Mouse (Mus musculus) spleen, postnatal 4 days (tissue): ENCODE measurements around the gene Uaca.

ENCODE experiments used
- DNase-seq, 2 experiments: peaks; one replicate each; pipeline ENCODE4 v3.0.0; 2022; ENCODE audit warnings: low spot score in 2 of 2

Gene Uaca

DNA sequence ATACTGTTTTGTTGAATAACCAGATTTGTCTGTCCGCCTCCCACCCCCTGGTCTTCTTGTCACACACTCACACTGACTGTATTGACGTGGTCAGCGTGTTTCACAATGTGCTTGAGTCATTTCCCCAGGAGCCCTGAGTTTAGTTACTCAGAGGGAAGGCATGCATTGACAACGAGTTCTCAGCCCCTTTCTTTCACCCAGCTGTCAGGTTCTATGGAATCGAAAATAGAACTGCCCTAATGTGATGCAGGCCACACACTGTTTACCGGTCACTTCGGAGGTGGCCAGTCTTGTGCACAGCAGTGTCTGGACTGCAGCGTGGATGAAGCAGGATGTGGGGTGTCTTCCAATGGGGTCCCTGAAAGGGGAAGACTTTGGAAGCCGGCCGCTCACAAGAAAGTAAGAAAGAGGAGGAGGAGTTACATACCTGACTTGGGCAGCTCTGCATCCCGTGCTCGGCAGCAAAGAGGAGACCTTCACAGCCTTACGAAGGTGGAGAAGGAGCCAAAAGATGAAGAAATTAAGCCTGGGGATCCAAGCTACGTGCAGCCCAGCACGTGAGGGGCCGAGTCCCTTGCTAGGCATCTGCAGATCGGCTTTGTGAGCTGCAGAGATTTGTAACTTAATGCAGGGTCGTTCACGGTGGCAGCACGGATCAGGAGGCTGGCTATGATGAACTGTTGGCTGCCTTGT, 43.3 kb downstream of the Uaca start:
- no peak for DNase-seq

DNA sequence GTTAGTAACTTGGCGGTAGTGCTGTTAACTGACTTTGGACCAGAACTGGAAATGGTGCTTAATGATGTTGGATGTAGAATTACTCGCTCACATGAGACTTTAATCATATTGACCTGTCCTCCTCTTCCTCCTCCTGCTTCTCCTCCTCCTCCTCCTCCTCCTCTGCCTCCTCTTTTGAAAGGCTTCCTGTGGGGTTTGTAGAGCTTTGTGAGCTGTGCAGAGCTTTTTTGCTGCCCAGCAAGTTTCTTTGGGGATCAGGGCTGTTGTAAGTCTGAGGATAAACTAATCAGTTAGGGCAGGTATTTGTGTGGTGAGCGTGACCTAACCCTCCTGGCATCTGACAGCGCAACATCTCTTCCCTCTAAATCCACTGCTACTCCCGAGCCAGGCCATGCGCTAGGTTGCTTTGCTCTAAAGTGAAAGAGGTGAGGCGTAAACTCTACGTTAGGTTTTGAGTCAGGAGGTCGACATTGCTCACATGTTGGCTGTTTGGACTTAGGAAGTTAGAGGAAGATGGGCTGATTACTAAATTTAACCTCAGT, 44.1 kb downstream of the Uaca start:
- DNase-seq = no peak

DNA sequence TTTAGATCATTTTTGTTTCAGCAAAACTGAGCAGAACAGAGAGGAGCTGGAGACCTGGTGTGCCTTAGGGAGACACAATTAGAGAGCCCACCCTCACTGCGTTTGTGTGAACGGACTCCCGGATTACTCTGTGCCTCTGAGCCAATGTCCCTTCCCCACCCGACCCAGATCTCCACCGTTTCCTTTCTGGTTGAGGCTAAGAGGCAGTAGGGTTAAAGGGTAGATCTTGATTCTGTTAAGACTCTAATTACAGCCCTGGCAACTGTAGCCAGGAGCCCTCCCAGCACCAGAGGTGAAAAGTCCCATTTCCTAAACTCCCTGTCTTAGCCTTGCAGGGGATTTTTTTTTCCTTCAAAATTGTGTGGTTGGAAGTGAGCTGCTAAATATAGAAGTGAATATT, 47.1 kb downstream of the Uaca start:
- DNase-seq = no peak

DNA sequence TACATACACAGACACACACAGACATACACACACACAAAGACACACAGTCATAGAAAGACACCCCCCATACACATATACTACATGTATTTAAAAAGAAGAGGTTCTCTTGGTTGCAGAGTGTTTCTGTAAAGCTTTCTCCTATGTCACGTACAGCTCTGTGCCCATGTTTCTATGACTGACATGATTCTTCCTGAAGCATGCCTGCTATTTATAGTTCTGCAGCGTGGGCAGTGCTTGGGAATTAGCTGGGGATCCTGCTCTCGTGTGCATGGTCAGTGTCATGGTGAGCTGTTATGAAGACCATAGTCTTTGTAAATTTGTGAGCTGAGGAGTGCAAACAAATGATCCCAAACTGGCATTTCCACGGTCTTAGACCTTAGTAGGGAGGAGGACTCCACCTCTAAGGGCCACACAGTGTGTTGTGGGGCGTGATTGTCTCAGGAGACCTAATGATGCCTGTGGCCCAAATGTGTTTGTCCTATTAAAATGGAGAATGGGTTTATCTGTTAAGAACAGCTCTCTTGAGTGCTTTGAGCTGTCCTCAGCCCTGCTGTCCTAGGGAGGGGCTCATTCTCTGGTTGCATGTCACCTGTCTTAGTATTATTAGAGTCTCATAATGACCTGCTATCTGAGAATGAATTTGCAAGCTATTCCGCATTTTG, 49.2 kb downstream of the Uaca start:
- DNase-seq = no peak

DNA sequence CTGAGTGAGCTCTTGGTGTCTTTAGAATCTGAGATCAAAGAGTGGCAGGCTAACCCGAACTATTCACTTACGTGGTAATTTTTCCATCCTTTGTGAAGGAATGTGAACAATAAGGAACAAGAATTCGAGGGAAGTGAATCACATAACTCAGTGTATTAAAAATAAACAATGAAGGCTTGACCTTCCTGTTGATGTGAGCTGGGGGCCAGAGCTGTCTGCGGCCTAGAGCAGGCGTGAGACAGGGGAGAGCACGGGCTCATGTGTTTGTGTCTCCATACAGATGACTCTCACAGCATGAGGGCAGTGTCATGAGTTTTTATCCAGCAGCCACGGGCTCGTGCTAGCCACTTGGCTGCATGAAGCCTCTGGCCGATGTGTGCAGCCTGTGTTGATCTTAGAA, 54.4 kb downstream of the Uaca start:
- no peak for DNase-seq

DNA sequence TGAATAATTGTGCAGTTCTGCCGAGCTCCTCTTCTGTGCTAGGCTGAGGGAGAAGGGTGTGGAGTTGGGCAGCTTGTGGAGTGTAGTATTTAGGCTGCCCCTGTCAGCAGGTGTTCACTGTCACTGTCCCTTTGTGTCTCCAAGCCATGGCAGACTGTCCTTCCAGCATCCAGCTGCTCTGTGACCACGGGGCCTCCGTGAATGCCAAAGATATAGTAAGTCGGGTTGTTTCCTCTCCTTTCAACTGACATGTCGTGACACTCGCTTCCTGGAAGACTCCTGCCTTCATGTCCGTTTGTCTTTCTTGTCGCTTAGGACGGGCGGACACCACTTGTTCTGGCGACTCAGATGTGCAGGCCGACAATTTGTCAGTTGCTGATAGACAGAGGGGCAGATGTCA, 55.6 kb downstream of the Uaca start:
- DNase-seq = no peak

DNA sequence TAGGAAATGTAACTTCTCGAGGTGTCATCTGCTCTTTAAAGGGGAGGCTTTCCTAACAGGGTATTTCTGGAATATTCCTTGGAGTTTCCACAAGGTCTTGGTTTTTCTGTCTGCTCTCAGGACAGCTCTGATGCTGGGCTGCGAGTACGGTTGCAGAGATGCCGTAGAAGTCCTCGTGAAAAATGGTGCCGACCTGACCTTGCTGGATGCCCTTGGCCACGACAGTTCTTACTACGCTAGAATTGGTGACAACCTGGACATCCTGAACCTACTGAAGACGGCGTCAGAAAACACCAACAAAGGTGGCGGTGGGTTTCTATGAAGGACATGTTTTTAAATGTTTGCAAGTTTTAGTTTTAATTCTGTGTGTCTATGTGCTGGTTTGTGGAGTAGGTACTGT, 59.9 kb downstream of the Uaca start:
- DNase-seq = no peak

DNA sequence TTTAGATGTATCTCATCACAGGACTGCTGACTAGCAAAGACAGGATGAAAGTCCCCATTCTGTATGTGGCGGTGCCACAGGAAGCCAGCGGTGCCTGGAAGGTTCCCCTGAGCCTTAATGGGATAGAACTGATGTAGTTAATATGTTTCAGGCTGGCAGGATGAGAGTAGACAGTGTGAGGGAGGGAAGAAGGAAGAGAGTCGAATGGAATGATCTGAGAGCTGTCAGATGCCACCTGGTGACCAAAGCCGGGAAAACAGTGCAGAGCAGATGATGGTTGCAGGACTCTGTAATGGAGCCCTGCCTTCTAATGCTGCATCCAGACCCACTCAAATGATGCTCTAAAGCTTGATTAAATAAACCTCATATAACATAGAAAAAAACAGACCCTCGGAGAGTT, 63.5 kb downstream of the Uaca start:
- no peak for DNase-seq

DNA sequence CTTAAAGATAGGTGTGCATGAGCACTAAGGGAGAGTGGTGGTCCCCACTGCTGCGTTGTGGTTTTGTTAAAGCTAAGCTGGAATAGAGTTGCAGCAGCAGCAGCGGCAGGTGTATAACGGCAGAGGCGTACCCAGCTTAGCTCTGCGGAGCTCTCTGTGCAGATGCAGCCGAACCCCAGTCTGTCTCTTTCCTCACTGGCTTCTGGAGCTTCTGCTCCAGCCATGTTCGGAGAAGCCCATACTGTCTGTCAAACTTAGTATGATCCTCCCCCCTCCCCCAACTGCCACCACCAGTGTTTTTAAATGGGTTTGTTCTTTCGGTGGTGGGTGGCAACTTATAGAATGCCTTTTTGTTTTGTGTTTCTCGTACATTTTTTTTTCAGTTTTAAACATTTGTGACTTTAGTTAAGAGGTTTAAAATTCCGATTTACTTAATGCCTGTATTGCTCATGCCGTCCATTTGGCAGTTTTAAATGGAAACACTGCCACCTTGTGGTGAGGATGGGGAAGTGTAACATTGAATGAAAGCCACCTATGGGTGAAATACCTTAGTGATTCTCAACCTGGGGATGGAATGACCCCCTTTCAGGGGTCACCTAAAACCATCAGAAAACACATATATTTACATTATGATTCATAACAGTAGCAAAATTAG, 64.1 kb downstream of the Uaca start:
- no peak for DNase-seq

DNA sequence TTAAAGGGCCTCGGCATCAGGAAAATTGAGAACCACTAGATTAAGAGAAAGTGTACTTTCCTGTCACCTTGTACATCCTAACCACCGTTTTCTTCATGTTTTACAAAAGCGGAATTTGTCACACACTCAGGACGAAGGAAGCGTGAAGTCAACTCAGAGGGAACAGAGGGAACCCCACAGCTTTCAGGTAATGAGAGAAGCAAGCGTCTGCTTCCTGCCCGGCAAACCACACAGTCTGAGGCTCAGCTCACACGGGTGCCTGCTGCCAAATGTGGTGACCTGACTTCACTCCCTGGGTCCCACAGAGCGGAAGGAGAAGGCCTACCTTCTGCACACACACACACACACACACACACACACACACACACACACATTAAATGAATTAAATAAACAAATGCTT, 64.7 kb downstream of the Uaca start:
- no peak for DNase-seq

DNA sequence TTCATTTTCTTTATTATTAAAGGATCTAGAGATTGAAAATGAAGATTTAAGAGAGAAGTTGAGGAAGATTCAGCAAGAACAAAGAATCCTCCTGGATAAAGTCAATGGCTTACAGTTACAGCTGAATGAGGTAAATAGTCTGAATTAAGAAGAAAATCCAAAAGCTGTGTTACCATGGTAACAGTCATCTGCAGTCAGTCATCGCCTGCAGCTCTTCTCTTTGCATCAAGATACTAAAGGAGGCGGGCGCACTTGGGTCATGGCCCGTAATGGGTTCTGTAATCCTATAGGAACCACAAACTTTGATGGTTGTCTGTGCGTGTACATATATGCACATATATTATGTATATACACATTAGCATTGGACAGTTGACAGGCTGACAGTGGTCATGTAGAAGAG, 66.7 kb downstream of the Uaca start:
- DNase-seq = no peak

DNA sequence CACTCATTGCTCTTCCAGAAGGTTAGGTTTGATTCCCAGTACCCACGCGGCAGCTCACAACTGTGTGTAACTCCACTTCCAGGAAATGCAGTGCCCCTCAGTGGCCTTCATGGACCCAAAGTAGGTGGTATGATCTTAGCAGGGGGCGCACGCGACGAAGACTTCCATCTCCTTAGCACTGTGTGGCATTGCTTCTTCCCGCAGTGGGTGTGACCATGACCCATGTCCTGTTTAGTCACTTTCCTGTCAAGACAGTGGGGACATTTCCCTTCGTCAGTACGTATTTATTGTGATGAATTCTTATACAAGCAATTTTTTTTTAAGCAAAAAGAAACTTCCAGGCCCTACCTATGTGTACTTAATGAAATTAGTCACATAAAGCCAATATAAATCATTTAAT, 70.3 kb downstream of the Uaca start:
- DNase-seq = no peak

DNA sequence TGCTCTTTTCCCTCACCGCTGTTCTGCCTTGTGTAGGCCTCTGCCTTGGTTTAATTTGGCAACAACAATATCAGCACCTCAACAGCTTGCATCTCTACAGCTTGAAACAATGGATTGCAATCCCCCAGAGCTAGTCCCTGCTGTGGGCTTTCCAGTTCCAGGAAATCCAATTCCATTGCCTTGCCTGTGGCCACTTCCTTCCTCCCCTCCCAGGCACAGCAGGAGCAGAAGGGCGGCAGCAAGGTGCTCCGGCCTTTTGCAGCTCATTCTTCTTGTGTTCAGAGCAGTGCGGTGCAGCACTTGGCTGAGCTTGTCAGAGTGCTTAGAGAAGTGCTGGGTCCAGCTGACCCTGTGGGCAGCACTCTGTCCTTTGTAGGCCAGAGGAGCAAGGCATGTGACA, 71.5 kb downstream of the Uaca start:
- no peak for DNase-seq

DNA sequence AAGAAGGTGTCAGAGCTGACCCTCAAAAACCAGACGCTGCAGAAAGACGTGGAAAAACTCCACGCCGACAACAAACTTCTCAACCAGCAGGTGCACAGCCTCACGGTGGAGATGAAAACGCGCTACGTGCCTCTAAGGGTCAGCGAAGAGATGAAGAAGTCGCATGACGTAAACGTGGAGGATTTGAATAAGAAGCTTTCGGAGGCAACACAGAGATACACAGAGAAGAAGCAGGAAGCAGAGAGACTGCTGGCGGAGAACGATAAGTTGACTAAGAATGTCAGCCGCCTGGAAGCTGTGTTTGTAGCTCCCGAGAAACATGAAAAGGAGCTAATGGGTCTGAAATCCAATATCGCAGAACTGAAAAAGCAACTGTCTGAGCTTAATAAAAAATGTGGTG, 76.1 kb downstream of the Uaca start:
- no peak for DNase-seq

DNA sequence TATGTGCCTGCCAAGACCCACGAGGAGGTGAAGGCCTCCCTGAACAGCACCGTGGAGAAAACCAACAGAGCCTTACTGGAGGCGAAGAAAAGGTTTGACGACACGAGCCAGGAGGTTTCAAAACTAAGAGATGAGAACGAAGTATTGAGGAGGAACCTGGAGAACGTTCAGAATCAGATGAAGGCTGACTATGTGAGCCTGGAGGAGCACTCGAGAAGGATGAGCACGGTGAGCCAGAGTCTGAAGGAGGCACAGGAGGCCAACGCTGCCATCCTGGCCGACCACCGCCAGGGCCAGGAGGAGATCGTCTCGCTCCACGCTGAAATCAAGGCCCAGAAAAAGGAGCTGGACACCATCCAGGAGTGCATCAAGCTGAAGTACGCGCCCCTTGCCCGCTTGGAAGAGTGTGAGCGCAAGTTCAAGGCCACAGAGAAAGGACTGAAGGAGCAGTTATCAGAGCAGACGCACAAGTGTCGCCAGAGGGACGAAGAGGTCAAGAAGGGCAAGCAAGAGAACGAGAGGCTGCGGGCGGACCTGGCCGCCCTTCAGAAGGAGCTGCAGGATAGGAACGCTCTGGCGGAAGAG, 76.7 kb downstream of the Uaca start:
- no peak for DNase-seq

DNA sequence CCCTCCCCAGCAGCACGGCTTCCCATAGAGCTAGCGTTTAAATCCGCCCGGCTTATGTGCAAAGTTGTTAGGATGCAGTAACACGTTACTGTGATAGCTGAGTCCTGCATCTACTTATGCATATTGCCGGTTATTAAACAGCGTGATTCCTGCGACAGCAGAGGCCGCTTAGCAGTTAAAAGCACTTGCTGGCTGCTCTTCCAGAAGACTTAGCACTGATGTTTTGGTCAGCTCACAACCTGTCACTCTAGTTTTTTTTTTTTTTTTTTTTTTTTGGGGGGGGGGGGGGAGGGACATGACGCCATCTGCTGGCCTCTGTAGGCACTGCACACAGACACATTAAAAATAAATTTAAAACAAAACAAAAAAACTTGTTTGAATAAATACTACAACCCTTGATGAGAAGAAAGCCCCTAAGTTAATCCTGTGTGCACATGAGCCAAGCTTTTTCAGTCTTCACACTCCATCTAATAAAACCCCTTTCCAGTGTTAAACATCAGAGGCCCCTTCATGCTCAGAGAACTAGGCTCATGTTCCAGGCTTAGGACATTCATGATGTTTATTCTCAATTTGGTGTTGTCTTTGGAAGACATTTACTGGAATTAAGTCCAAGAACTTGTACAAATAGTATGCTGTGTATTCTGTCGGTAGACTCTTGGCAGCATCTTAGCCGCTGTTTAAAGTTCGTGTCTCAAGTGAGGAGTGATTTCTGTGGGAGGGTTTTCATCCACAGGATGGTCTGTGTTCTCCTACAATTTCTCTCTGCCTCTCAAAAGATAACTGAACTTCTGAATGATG, 79.1 kb downstream of the Uaca start:
- DNase-seq = no peak

DNA sequence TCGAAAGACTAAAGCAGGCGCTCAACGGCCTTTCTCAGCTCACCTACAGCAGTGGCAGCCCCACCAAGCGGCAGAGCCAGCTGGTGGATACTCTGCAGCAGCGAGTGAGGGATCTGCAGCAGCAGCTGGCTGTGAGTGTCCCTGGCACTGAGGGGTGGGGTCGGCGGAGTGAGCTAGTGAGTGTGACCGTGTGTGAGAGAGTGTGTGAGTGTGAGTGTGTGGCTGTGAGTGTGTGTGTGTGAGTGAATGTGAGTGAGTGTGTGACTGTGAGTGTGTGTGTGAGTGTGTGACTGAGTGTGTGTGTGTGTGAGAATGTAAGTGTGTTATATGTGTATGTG, 79.7 kb downstream of the Uaca start:
- DNase-seq = no peak

DNA sequence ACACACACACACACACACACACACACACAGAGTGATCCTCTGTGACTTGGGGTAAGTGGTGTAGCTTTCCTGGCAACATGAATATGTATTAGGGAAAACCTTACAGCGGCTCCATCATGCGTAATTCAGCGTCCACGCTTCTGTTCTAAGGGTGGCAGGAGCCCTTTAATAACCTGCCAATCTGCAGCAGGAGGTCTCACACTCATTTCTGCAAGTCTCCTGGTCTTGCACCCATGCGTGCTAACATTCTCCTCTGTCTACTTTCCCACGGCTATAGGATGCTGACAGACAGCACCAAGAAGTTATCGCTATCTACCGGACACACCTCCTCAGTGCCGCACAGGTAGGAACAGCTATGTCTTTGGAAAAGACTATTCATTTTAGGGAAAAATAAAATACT, 81.7 kb downstream of the Uaca start:
- no peak for DNase-seq

DNA sequence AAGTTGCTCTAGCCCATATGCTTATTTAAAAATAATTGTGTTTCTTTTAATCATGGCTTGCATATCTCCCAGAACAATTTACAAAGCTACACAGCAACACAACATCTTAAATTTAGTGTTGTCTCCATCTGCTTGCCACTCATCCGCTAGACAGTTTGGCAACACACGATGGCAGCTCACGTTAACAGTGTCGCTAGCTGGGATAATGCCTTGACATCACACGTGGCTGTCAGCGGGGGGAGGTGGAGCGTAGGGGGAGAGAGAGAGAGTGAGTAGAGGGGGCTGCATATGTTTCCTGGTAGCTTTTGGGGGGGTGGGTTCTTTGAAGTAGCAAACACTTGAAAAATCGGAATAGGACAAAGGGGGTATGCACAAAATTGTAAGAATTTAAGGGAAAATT, 82.2 kb downstream of the Uaca start:
- no peak for DNase-seq

DNA sequence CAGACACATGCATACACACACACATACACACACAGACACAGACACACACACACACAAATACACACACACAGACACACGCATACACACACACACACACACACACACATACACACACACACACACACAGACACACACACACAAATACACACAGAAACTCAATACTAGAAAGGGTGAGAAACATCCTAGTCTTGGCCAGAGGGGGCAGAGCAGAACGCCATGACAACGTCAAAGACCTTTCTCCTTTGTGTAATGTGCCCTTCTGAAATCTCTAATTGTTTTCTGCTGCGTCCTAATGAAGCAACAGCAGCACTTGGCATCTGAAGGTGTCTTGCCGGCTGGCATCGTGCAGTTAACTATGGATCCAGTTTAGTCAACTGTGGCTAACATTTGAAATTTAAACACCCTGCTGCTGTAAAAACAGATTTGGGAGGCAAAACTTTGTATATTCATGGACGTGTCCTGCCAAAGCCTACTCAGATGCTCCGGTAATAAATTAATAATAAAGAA, 83.8 kb downstream of the Uaca start:
- DNase-seq = no peak

DNA sequence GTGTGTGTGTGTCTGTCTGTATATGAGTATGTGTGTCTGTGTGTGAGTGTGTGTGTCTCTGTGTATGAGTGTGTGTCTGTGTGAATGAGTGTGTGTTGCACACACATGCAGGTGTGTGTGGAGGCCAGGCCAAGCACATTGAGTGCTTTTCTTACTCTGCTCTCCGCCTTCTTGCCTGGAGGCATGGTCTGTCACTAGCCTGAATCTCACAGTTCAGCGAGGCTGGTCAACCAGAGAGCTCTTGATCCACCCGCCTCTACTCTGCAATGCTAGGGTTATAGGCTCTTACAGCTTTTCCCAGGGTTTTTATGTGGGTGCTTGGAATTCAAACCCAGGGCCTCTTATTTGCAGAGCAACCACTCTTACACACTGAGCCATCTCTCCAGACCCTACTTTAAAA, 84.3 kb downstream of the Uaca start:
- DNase-seq = no peak

DNA sequence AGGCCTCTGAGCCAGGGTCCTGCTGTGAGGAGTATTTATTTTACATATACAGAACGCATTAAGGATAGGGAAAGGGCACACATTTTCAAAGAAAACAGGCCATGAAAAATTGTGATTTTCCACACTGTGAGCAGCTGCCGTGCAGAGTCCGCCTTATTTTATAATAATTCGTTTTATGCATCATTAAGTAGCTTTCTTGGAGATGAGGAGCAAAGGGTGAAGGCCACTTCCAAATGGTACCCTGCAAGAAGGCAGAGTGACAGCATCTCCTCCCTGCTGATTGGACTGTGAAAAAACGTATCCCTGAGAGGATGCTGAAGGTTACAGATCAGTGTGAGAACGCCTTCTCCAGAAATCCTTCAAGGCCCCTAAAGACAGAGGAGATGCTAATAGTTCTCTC, 90.8 kb downstream of the Uaca start:
- DNase-seq = no peak
